Mouse (Mus musculus) megakaryocyte, embryonic 14.5 days (primary cell): ENCODE measurements at regions not wholly inside any gene's neighbourhood (a gene's known extent, or its start where the extent isn't known, plus 50 kb on each side); places are given as distances from the start of the nearest gene placed in this dataset.

ENCODE experiments used
- FLI1 ChIP-seq: IDR thresholded peaks from 2 replicates; pipeline ENCODE4 v1.6.1; 2012; ENCODE audit warnings: low read length, inconsistent platforms, mixed read lengths
- GATA1 ChIP-seq: IDR thresholded peaks from 3 replicates; pipeline ENCODE4 v1.6.1; 2012; ENCODE audit warnings: mixed read lengths, low read length, inconsistent platforms, borderline replicate concordance

DNA sequence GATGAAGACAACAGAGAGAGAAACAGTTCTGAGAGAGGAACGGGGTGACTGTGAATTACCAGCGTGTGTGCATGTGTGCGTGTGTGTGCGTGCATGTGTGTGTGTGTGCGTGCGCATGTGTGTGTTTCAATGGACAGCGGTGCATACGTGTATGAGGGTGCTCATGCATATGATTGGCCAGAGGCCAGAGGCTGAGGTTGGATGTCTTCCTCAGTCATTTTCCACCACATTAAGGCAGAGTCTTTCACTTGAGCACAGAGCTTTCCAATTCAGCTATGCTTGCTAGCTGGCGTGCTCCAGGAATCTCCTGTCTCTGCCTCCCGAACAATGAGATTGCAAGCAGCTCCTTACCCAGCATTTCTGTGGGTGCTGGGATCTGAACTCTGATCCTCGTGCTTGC lies 104.4 kb downstream of the Tsen15 start:
- TF ChIP-seq GATA1 = no peak
- TF ChIP-seq FLI1 = no peak
